16 mouse cellular contexts compared by ENCODE assay signal in the genomic region with DNA sequence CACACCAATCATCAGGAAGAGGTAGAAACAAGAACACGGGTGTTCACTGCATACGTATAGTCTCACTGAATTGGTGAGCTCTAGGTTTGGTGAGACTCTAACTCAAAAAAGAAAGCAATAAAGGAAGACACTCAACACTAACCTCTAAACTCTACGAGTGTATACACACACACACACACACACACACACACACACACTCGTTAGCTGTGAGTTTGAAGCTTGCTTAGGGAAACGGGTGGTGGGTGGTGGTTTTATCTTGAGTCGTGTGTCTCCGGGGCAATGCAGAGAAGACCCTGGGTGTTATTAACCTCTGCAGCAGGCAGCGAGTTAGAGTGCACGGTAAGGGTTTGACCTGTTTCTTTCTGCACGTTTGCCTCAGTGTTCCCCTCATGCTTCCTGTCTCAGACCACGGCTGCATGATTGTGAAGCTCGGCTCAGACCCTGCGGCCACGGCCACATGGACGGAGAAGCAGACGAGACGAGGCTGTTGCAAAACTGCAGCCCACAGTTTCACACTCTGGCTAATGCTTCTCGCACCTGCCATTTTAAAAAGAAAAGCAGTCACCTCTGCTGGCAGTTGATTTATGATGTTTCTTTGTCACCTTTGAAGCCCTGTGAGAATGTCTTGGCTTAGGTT.
A peak's percentile ranks its signal among the peaks of the same experiment; 100 is the strongest.
DNase-seq lines count a peak whose midpoint lies in the region; ATAC-seq lines count a peak whose summit lies in the region.
"Had no signal": no experiment of that assay in that cellular context is flagged by ENCODE, and none has a peak within 500 bp of the region (broad histone marks: within the 10 kb centered on the region; RNA-seq: fewer than 3 reads in every experiment).

No protein-coding gene starts in this region.

- H3K4me3 ChIP-seq in liver, embryonic 11.5 days (ENCODE audit: low read depth, low read length) = no peak overlapping the region
- H3K4me3 ChIP-seq in neural tube, embryonic 15.5 days (replicated peaks) = no peak overlapping the region
- H3K4me3 ChIP-seq: forebrain, embryonic 12.5 days; hindbrain, embryonic 15.5 days; midbrain, embryonic 15.5 days had no signal

- H3K4me1 ChIP-seq in liver, embryonic 11.5 days (replicated peaks; ENCODE audit: control insufficient read depth, insufficient read depth, low read length) = no peaks in the 10 kb centered on the region
- H3K4me1 ChIP-seq in neural tube, embryonic 15.5 days = no peaks in the 10 kb centered on the region
- H3K4me1 ChIP-seq: forebrain, embryonic 12.5 days; hindbrain, embryonic 15.5 days; midbrain, embryonic 15.5 days had no signal

- no peaks in the 10 kb centered on the region for H3K9me3 ChIP-seq in liver, embryonic 11.5 days (ENCODE audit: control insufficient read depth, low read length)
- H3K9me3 ChIP-seq in neural tube, embryonic 15.5 days (replicated peaks) = no peaks in the 10 kb centered on the region
- H3K9me3 ChIP-seq: forebrain, embryonic 12.5 days; hindbrain, embryonic 15.5 days; midbrain, embryonic 15.5 days had no signal

- H3K9ac ChIP-seq in liver, embryonic 11.5 days (ENCODE audit: low read depth, low read length) = no peak overlapping the region
- no peak overlapping the region for H3K9ac ChIP-seq in neural tube, embryonic 15.5 days (replicated peaks)
- H3K9ac ChIP-seq: forebrain, embryonic 12.5 days; hindbrain, embryonic 15.5 days; lung, embryonic 14.5 days; midbrain, embryonic 15.5 days had no signal

- H3K36me3 ChIP-seq in liver, embryonic 11.5 days (ENCODE audit: control insufficient read depth, insufficient read depth, low read length) = no peaks in the 10 kb centered on the region
- no peaks in the 10 kb centered on the region for H3K36me3 ChIP-seq in neural tube, embryonic 15.5 days
- H3K36me3 ChIP-seq: forebrain, embryonic 12.5 days; hindbrain, embryonic 15.5 days; midbrain, embryonic 15.5 days had no signal

- DNase-seq in spleen, postnatal 36 days (ENCODE audit: low spot score in 2 of 2) = peak; percentile 6 to 32
- no peak for DNase-seq in spleen, postnatal 14 days (ENCODE audit: low spot score in 2 of 2)
- DNase-seq in liver, embryonic 11.5 days (ENCODE audit: low spot score) = no peak
- no peak for DNase-seq in right cerebral cortex, postnatal 25 days
- DNase-seq in adrenal gland, adult 2 months = no peak
- DNase-seq: adrenal gland, adult 8-10 months; kidney, postnatal 10 days; left cerebral cortex, postnatal 4 days; lung, embryonic 14.5 days; right cerebral cortex, postnatal 4 days had no signal

- 44% methylated on average over 18 of the region's 18 CpGs for WGBS in liver, embryonic 11.5 days
- WGBS in neural tube, embryonic 15.5 days = 59% methylated on average over 18 of the region's 18 CpGs

- H3K4me2 ChIP-seq in liver, embryonic 11.5 days = peak overlapping the region; percentile 14; the same call in 1 of the 2 replicates
- no peak overlapping the region for H3K4me2 ChIP-seq in neural tube, embryonic 15.5 days
- H3K4me2 ChIP-seq: forebrain, embryonic 12.5 days; hindbrain, embryonic 15.5 days; lung, embryonic 14.5 days; midbrain, embryonic 15.5 days had no signal

- H3K27ac ChIP-seq in liver, embryonic 11.5 days (ENCODE audit: low read depth, low read length) = no peak overlapping the region
- no peak overlapping the region for H3K27ac ChIP-seq in neural tube, embryonic 15.5 days (replicated peaks)
- H3K27ac ChIP-seq: forebrain, embryonic 12.5 days; hindbrain, embryonic 15.5 days; midbrain, embryonic 15.5 days had no signal

- no peak for ATAC-seq in liver, embryonic 11.5 days (replicated peaks; ENCODE audit: low FRiP score)
- peak; percentile 26; the same call in 1 of the 2 replicates for ATAC-seq in neutrophil, adult 5-6 weeks (ENCODE audit: extremely low read depth, insufficient number of reproducible peaks, low FRiP score, poor library complexity, severe bottlenecking)
- no peak for ATAC-seq in neural tube, embryonic 15.5 days (ENCODE audit: low FRiP score)
- ATAC-seq: midbrain, embryonic 15.5 days; Patski had no signal

- H3K27me3 ChIP-seq in liver, embryonic 11.5 days (replicated peaks; ENCODE audit: control insufficient read depth, insufficient read depth, low read length) = no peaks in the 10 kb centered on the region
- H3K27me3 ChIP-seq in neural tube, embryonic 15.5 days (replicated peaks) = no peaks in the 10 kb centered on the region
- H3K27me3 ChIP-seq: forebrain, embryonic 12.5 days; hindbrain, embryonic 15.5 days; midbrain, embryonic 15.5 days had no signal

Comparison
In these comparisons a context has a peak if more than half of its experiments do, and no peak if none do; other contexts are left out.
1. DNase-seq: peak in spleen, postnatal 36 days (2 of 2); none in spleen, postnatal 14 days (0 of 2), liver, embryonic 11.5 days (single experiment), right cerebral cortex, postnatal 25 days (single experiment) and adrenal gland, adult 2 months (single experiment).